Mouse (Mus musculus) midbrain, embryonic 10.5 days (tissue): Measurements from ENCODE around the gene Exoc7. TPM values are rescaled to one million over a fixed set of nuclear protein-coding genes. Genes with fewer than 3 reads are reported as not detected.

Experiments used
- DNase-seq: peaks from one replicate; pipeline ENCODE4 v3.0.0-alpha.2; 2017; ENCODE audit warnings: low spot score
- H3K27ac ChIP-seq: fragments of 300-500 bp; sonication (generic); replicated peaks from 2 replicates; pipeline ENCODE4 v1.5.1; 2016; ENCODE audit warnings: mild to moderate bottlenecking
- H3K27me3 ChIP-seq: fragments of 300-500 bp; sonication (generic); 2 replicates; pipeline ENCODE4 v1.6.1; 2016; ENCODE audit warnings: low read depth, mild to moderate bottlenecking; ENCODE audit not compliant: poor library complexity, severe bottlenecking
- H3K36me3 ChIP-seq: fragments of 300-500 bp; sonication (generic); 2 replicates; pipeline ENCODE4 v1.6.1; 2016; ENCODE audit warnings: mild to moderate bottlenecking, moderate library complexity
- H3K4me1 ChIP-seq: fragments of 300-500 bp; sonication (generic); 2 replicates; pipeline ENCODE4 v1.6.1; 2016
- H3K4me3 ChIP-seq: fragments of 300-500 bp; sonication (generic); 2 replicates; pipeline ENCODE4 v1.5.1; 2016; ENCODE audit warnings: mild to moderate bottlenecking, moderate library complexity
- H3K9me3 ChIP-seq: fragments of 300-500 bp; sonication (generic); replicated peaks from 2 replicates; pipeline ENCODE4 v1.6.1; 2016; ENCODE audit warnings: mild to moderate bottlenecking
- WGBS: fragments of 180-500 bp; shearing (Covaris S2); methylation state at CpG from one replicate; pipeline ENCODE4 v1.1.7; 2016; 5-methylcytosine and 5-hydroxymethylcytosine counted together
- polyA plus RNA-seq: library from polyadenylated mRNA; unstranded; fragments of >200 nt; fragmentation: Nextera tagmentation; extraction: Ambion mirVana; gene quantifications from 2 replicates; pipeline ENCODE4 v1.2.1, GENCODE M21; 2016

Gene Exoc7
- polyA plus RNA-seq, 1 experiment from 2014 or later = 57.6 TPM

- Histone ChIP-seq H3K9me3 (no peaks in the 10 kb centered on the region), H3K27me3 (peaks cover 21% of the 10 kb centered on the region), H3K4me1 (peaks cover 19% of the 10 kb centered on the region), H3K36me3 (peaks cover 39% of the 10 kb centered on the region), H3K27ac (peak overlapping the region; percentile 86), H3K4me3 (peak overlapping the region; percentile 92)
- 3% methylated on average over 53 of the region's 53 CpGs for WGBS
- DNase-seq = peak; percentile 95
These were observed 679 bp downstream of the Exoc7 start for GRCm38 (mm10) chr11:116306126-116306982.

DNA sequence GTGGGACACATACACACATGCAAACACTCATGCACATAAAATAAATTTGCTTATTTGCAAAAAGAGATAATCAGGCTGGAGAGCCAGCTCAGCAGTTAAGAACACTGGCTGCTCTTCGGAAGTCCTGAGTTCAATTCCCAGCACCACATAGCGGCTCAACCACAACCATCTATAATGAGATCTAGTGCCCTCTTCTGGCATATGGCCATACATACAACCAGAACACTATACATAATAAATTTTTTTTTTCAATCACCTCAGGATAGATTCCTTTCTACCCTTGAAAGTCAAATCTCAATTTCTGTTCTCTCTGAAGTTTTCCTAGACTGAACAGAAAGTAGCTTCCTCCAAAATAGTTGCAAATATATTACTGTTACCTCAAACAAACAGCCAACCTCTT, 1.6 kb downstream of the Exoc7 start:
- no peak for DNase-seq
- WGBS = 99% methylated on average over 2 of the region's 2 CpGs
- H3K27ac ChIP-seq = no peak overlapping the region
- H3K4me3 ChIP-seq = peak overlapping the region; percentile 92
- H3K9me3 ChIP-seq = no peaks in the 10 kb centered on the region
- peaks cover 48% of the 10 kb centered on the region for H3K36me3 ChIP-seq
- peaks cover 21% of the 10 kb centered on the region for H3K27me3 ChIP-seq
- H3K4me1 ChIP-seq = peaks cover 19% of the 10 kb centered on the region

DNA sequence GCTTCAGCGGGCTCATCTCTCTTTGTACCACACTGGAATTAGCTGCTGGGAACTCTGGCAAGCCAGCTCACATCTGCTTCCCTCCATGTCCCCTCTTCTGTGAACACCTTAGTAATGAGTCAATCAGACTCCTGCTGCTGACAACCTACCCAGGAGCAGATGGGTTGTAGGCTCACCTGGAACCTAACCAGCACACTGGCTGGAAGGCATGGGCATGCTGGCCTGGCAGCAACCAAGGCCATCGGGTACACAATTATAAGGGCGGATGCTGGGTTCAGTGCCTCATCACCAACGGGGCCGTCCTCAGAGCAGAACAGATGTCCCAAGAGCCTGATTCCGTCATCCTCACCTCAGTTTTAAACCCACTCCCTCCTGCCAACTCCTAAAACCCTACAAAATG, 8.4 kb downstream of the Exoc7 start:
- DNase-seq = no peak
- H3K27me3 ChIP-seq = no peaks in the 10 kb centered on the region
- no peak overlapping the region for H3K4me3 ChIP-seq
- no peaks in the 10 kb centered on the region for H3K9me3 ChIP-seq
- H3K36me3 ChIP-seq = peaks cover 97% of the 10 kb centered on the region
- WGBS = 87% methylated on average over 6 of the region's 6 CpGs
- no peak overlapping the region for H3K27ac ChIP-seq
- peaks cover 5% of the 10 kb centered on the region; the same call in 1 of the 2 replicates for H3K4me1 ChIP-seq

DNA sequence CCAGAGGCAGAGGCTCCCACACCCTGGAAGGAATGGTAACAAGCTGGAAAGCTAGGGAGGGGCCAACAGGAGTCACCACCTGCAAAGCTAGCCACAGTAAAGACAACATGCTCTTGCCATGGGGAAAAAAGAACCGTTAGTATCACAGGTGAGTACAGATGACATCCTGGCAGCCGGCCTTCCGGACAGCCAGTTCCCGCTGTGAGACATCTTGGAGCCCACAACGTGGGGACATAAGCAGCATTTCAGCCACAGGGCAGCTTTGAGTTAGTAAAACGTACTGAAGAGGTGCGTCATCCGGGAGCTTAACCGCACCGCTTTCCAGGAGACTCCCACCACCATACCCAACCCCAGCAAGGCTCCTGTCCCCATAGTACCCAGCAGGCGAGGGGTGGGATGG, 8.8 kb downstream of the Exoc7 start:
- Histone ChIP-seq H3K4me1 (peaks cover 5% of the 10 kb centered on the region; the same call in 1 of the 2 replicates), H3K4me3 (no peak overlapping the region), H3K27me3 (no peaks in the 10 kb centered on the region), H3K36me3 (peaks cover 97% of the 10 kb centered on the region), H3K27ac (no peak overlapping the region), H3K9me3 (no peaks in the 10 kb centered on the region)
- 88% methylated on average over 11 of the region's 11 CpGs for WGBS
- DNase-seq = no peak

DNA sequence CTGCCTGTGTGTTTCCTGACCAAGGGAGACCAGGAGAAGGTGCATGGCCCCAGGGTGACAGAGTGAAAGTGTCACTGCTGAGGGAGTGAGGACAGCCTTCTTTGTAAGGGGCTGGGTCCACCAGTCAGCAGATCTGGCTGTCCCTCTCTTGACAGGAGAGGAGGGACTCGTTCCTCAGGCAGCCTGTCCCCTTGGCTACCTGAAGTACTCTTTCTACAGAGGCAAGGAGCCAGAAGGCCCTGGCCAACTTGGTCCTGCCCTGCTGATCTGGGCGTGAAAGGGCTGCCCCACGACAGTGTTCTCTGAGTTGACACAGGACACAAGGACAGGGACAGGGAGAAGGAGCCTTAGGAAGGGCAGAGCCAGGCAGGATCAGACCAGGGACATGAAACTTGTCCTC, 10.0 kb downstream of the Exoc7 start:
- WGBS = 76% methylated on average over 3 of the region's 3 CpGs
- Histone ChIP-seq H3K9me3 (no peaks in the 10 kb centered on the region), H3K36me3 (peaks cover 98% of the 10 kb centered on the region), H3K27me3 (no peaks in the 10 kb centered on the region), H3K4me3 (no peak overlapping the region), H3K27ac (no peak overlapping the region), H3K4me1 (peaks cover 5% of the 10 kb centered on the region; the same call in 1 of the 2 replicates)
- no peak for DNase-seq

GRCm38 (mm10) chr11:116296191-116296734, 10.8 kb downstream of the Exoc7 start:
- no peak for DNase-seq
- Histone ChIP-seq H3K4me1 (peaks cover 5% of the 10 kb centered on the region; the same call in 1 of the 2 replicates), H3K27me3 (no peaks in the 10 kb centered on the region), H3K36me3 (peaks cover 94% of the 10 kb centered on the region), H3K9me3 (no peaks in the 10 kb centered on the region), H3K4me3 (no peak overlapping the region), H3K27ac (no peak overlapping the region)
- WGBS = 90% methylated on average over 8 of the region's 8 CpGs

- H3K36me3 ChIP-seq = peaks cover 93% of the 10 kb centered on the region
- DNase-seq = peak; percentile 57
These were observed 12.7 kb downstream of the Exoc7 start for GRCm38 (mm10) chr11:116294319-116294718.

GRCm38 (mm10) chr11:116293538-116294137, 13.4 kb downstream of the Exoc7 start:
- Histone ChIP-seq H3K9me3 (no peaks in the 10 kb centered on the region), H3K27ac (peak overlapping the region; percentile 20; the same call in 1 of the 2 replicates), H3K4me1 (peaks cover 5% of the 10 kb centered on the region; the same call in 1 of the 2 replicates), H3K4me3 (no peak overlapping the region), H3K27me3 (no peaks in the 10 kb centered on the region), H3K36me3 (peaks cover 93% of the 10 kb centered on the region)
- DNase-seq = no peak
- 83% methylated on average over 12 of the region's 12 CpGs for WGBS

More at GRCm38 (mm10) chr11:116294319-116294718, 12.7 kb downstream of the Exoc7 start:
- no peaks in the 10 kb centered on the region for H3K9me3 ChIP-seq
- H3K27ac ChIP-seq = 0 out of 2 replicates have a peak overlapping the region, but pooled peaks have one; percentile 20
- 40% methylated on average over 5 of the region's 5 CpGs for WGBS
- no peaks in the 10 kb centered on the region for H3K27me3 ChIP-seq
- peaks cover 5% of the 10 kb centered on the region; the same call in 1 of the 2 replicates for H3K4me1 ChIP-seq
- no peak overlapping the region for H3K4me3 ChIP-seq

- 89% methylated on average over 13 of the region's 13 CpGs for WGBS
- Histone ChIP-seq H3K27me3 (no peaks in the 10 kb centered on the region), H3K27ac (no peak overlapping the region; the same call in 1 of the 2 replicates), H3K9me3 (no peaks in the 10 kb centered on the region), H3K4me3 (no peak overlapping the region), H3K4me1 (peaks cover 5% of the 10 kb centered on the region; the same call in 1 of the 2 replicates), H3K36me3 (peaks cover 96% of the 10 kb centered on the region)
- no peak for DNase-seq
These were observed 14.6 kb downstream of the Exoc7 start for GRCm38 (mm10) chr11:116292401-116292800.

DNA sequence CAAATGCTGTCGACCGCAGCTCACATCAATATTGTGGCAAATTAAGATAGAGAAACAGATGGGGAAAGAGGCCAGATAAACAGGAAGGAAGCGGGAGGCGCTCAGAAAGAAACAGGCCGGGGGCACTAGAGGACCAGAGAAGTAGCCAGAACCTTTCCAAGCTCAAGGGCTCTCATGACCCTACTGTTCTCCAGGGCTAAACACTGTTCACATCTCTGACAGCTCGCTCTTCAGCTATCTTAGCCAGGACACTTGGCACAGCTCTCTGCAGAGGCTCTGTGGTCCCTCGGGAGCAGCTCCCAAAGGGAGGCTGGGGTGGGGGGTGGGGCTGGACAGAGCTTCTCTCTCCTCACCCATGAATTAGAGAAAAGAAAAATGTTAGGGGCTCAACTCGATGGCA, 16.5 kb downstream of the Exoc7 start:
- Histone ChIP-seq H3K27me3 (peaks cover 6% of the 10 kb centered on the region), H3K27ac (no peak overlapping the region), H3K9me3 (no peaks in the 10 kb centered on the region), H3K36me3 (peaks cover 81% of the 10 kb centered on the region), H3K4me3 (no peak overlapping the region), H3K4me1 (peaks cover 5% of the 10 kb centered on the region)
- DNase-seq = no peak
- WGBS = 93% methylated on average over 8 of the region's 8 CpGs

DNA sequence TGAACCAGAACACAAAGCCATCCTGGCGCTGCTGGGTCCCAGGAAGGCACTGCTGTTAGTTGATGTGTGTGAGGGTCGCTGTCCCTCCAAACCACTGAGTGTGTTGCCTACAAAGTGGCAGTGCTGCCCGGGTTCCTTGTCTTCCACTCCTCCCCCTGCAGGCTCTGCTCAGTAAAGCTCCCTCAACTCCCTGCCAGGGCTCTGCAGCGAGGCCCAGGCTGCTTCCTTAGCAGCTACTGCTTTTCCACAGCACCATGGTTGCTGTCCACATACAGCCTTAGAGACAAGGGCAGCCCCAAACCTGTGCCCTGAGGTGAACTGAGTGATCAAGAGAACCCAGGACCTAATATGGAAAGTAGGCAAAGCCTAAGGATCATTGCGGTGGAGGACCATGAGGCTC, 19.7 kb downstream of the Exoc7 start:
- peak overlapping the region; percentile 50; the same call in 1 of the 2 replicates for H3K27ac ChIP-seq
- H3K27me3 ChIP-seq = peaks cover 38% of the 10 kb centered on the region
- H3K4me3 ChIP-seq = no peak overlapping the region
- no peak for DNase-seq
- H3K36me3 ChIP-seq = peaks cover 49% of the 10 kb centered on the region
- 81% methylated on average over 5 of the region's 5 CpGs for WGBS
- H3K9me3 ChIP-seq = no peaks in the 10 kb centered on the region
- H3K4me1 ChIP-seq = peaks cover 7% of the 10 kb centered on the region

- H3K4me1 ChIP-seq = peaks cover 22% of the 10 kb centered on the region
- H3K27me3 ChIP-seq = peaks cover 54% of the 10 kb centered on the region
- H3K27ac ChIP-seq = no peak overlapping the region
- DNase-seq = no peak
- WGBS = 79% methylated on average over 7 of the region's 7 CpGs
- no peak overlapping the region for H3K4me3 ChIP-seq
- peaks cover 36% of the 10 kb centered on the region for H3K36me3 ChIP-seq
- H3K9me3 ChIP-seq = no peaks in the 10 kb centered on the region
These were observed 21.3 kb downstream of the Exoc7 start for GRCm38 (mm10) chr11:116285770-116286191.
